Mouse (Mus musculus) CD4-positive helper T cell, adult 2 months (primary cell): ENCODE measurements around the gene Coq9.
A peak's percentile ranks its signal among the peaks of the same experiment; 100 is the strongest.

Experiments used
- DNase-seq: peaks from one replicate; pipeline ENCODE4 v3.0.0-alpha.2; 2012; ENCODE audit warnings: low read depth, missing footprints, low spot score

Coq9 gene

DNA sequence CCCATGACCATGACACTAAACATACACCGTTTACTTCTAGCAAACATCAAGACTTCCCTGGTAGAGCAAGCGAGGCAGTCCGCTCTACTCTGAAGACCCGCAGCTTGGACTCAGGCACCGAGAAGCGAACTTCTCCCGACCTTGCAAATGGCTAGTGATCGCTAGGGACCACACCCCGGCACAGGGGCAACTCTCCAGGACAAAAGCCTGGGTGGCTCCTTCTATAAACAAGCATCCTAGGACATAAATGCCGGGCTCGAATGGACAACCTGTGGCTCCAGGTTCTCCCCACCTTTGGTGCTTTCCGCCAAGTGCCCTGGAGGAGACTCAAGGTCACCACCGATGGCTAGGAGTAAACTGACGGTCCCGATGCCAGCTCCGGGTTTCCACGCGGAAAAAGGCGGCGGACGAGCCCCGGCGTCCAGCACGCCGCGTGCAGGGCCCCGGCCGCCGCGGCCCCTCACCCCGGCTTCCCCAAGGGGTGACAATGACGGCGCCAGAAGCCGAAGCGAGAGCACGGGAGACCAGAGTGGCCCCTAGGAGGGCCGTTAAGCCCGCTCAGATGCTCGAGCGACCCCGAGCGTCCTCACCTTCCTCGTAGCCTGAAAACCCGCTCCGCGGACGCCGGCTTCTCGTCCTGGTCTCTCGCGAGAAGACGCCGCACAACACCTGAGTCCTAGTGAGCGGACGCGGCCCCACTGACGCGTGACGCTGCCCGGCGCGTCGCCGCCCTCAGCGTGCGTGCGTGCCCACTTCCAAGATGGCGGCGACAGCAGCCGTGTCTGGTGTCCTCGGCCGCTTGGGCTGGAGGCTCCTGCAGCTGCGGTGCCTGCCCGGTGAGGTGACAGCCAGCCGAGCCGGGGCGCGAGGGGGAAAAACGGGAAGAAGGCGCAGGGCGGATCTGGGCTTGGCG lies at the start of gene Coq9, which contains the start of gene Ciapin1:
TSS of gene Coq9 (plus strand) at position 660 of the 913 bp plus-strand sequence.
TSS of gene Ciapin1 (minus strand) at position 697 of the 913 bp plus-strand sequence.
- peak; percentile 97 for DNase-seq

GRCm38 (mm10) chr8:94789256-94789955 lies 48.7 kb upstream of the Coq9 start:
- DNase-seq, result no peak

GRCm38 (mm10) chr8:94794368-94794767 lies 43.8 kb upstream of the Coq9 start:
- no peak for DNase-seq

- no peak for DNase-seq
Observed at GRCm38 (mm10) chr8:94794782-94795181, 43.3 kb upstream of the Coq9 start.

DNA sequence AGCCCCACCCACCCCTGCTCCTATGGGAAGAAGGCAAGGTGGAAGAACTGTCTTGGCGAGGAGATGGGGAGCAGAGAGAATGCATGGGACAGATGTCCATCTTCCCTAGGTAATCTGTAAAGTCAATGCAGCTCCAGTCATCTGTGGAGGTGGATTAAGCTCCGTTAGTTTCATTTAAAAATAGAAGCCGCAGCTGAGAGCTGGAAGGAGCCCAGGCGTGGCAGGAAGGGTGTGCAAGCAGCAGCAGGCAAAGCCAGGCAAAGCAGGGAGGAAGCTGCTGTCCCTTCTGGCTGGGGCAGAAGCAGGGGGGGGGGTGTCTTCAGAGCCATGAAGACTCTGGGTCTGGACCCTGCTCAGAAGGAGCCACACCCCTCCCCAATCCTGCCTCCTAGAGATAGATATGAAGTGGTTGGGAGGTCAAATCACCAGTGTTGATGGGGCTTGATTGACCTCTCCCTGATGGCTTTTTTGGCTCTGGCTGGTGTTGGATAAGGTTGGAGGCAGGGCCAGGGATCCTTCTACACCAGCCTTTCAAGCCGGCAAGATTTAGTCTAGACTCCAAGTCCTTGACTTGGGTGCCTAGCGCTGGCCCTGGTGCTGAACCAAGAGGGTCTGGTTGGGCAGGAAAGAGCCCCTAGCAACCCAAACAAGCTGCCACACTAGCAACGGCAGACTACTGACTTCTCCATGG lies 37.7 kb upstream of the Coq9 start:
- no peak for DNase-seq

GRCm38 (mm10) chr8:94801293-94802095 lies 36.6 kb upstream of the Coq9 start:
- no peak for DNase-seq

- peak; percentile 60 for DNase-seq
Observed at GRCm38 (mm10) chr8:94802375-94802774, 35.7 kb upstream of the Coq9 start.

- DNase-seq, result peak; percentile 42
Observed at GRCm38 (mm10) chr8:94803551-94803950, 34.6 kb upstream of the Coq9 start.

DNA sequence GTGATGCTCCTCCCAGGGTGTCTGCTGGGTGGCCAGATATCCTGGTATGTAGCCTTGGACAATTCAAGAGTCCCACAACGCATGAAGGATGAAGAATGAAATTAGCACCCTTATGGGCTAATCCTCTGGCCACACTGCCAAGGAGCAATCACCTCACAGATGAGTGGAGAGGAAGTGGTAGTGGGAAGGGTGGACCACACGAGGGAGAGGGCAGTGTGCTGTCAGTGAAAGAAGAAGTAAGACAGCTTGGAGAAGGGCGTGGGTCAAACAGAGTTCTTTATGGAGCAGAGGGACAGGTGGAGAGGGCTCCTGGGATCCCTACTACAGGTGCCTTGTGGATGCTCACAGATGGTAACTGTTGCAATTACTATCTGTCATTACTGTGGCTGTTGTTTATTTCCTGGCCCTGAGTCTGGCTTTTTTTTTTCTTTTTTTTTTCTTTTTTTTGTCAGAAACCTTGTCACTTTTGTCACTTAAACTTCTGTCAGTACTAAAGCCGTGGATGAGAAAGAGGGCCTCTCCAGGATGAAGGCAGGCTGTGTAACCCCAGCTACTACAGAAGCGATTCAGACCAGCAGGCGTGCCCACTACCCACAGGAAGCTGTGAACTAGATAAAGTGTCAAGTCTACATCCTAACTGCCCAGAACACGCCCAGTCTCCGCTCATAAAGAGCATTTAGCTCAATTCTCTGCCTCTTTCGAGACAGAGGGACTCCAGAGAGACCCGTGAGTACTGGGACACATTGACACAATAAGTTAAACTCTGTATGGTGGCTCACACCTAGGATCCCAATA lies 33.4 kb upstream of the Coq9 start:
- DNase-seq, result no peak

DNA sequence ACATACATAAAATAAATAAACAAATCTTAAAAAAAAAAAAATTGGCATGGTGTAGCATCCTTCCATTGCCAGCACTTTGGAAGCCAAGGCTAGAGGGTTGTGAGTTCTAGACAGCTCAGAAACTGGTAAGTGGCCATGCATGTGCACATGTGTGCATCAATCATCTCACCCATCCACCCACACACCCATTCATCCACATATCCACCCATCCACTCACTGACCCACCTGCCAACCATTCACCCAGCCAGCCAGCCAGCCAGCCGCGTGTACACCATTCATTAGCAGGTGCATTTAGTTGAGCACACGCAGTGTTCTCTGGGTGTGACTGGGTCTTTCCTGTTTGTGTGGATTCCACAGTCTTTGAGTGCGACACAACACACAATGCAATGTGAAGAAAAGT lies 32.3 kb upstream of the Coq9 start:
- no peak for DNase-seq

GRCm38 (mm10) chr8:94807506-94807905 lies 30.6 kb upstream of the Coq9 start:
- DNase-seq, result no peak

GRCm38 (mm10) chr8:94808372-94808771 lies 29.7 kb upstream of the Coq9 start:
- DNase-seq, result no peak

GRCm38 (mm10) chr8:94810153-94810552 lies 28.0 kb upstream of the Coq9 start, which contains the start of gene Ccl17:
Ccl17 (plus strand) TSS chr8:94810453.
- no peak for DNase-seq

DNA sequence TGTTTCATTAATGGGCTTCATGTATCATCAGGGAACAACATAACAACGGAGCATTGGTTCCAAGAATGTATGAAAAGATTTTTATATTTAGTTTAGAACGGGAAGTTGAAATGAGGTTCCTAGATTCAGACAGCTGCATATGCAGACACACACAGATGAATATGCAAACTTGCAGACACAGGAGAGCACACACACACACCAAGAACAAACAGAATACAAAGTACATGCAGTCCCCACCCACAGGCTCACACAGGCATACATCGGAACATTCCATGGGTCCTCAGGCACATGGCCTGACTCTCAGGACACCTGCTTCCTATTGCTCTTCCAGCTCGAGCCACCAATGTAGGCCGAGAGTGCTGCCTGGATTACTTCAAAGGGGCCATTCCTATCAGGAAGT lies 27.3 kb upstream of the Coq9 start:
- DNase-seq, result no peak

DNA sequence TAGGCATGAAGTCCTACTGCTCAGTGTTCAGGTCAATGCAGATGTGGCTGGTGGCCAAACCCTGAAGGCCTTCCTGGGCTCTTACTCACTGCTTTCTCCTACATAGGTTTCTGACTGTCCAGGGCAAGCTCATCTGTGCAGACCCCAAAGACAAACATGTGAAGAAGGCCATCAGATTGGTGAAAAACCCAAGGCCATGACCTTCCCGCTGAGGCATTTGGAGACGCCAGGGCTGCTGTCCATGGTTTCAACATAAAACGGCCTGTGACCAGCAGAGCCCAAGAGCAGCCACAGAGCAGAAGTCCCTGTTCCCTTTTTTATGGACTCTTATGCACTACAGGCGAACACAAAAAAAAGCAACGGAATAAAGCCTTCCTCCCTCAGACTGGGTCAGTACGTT lies 26.5 kb upstream of the Coq9 start:
- DNase-seq, result no peak

DNA sequence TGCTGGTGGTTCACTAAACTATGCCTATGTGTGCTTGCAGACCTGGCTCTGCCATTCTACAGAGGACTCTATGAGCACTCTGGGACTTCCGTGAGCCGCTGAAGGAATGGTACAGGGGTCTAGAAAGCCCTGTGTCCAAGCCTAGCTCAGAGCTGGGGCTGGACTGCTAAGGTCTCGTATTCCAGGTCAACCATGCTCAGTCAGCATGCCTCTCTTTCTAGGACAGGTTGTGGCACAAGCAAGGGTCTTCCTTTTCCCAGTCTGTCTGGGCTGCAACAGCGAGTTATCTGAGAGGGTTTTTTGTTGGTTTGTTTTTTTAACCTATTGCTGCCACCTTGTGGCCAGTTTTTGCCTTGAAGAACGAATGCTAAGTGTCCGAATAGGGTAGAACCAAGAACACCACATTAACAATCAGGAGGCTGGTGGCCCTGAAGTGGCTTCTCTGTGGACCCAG lies 25.4 kb upstream of the Coq9 start:
- peak; percentile 83 for DNase-seq

GRCm38 (mm10) chr8:94814556-94814955 lies 23.6 kb upstream of the Coq9 start:
- DNase-seq, result peak; percentile 45

- DNase-seq, result peak; percentile 32
Observed at GRCm38 (mm10) chr8:94817933-94818332, 20.2 kb upstream of the Coq9 start.

DNA sequence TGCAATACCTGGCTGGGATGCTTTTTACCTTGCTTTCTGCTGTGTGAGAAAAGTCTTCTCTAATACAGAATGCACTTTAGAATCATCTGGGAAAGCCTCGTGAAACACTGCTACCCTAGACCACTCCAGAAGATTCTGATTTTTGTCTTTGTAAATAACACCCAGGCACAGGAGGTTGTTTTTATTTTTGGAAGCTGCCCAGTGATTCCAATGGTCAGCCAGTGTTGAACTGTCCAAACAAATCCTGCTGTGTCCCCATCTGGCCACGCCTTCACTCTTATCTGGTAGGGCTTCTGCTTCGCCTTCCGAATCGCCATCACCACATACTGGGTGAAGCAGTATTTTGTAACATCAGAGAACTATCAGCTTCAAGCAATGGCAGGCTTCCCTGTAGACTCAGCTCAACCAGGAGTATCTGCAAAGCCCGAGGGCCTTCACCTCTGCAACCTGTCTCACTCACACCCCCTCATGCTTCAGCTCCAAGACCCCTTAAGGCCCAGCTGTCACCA lies 18.4 kb upstream of the Coq9 start:
- no peak for DNase-seq

DNA sequence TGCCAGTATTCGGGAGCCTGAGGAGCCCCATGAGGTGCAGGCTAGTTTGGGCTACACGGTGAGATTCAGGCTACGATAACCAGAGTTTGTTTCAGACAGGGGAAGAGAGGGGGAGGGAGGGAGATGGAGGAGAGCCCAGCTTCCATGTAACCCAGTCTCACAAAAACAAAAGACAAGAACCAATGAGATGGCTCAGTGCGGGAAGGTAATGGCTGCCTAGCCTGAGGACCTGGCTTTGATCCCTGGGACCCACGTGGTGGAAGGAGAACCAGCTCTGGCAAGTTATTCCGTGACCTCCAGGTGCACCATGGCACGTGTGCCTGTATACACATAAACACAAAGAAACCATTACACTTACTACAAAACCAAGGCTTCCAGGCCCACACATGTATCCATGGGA lies 17.6 kb upstream of the Coq9 start:
- no peak for DNase-seq
